Mouse (Mus musculus) ovary, adult 18-20 months (tissue): ENCODE measurements at regions not wholly inside any gene's neighbourhood (a gene's known extent, or its start where the extent isn't known, plus 50 kb on each side); places are given as distances from the start of the nearest gene placed in this dataset.
A peak's percentile ranks its signal among the peaks of the same experiment; 100 is the strongest.
"Not testable (repeated sequence)": the region's sequence is repeated elsewhere in the genome, so short reads cannot be mapped to it uniquely, and the experiment has no call there.

Experiments used
- DNase-seq: peaks from one replicate; pipeline ENCODE4 v3.0.0; 2022; ENCODE audit warnings: low spot score, mixed read lengths

DNA sequence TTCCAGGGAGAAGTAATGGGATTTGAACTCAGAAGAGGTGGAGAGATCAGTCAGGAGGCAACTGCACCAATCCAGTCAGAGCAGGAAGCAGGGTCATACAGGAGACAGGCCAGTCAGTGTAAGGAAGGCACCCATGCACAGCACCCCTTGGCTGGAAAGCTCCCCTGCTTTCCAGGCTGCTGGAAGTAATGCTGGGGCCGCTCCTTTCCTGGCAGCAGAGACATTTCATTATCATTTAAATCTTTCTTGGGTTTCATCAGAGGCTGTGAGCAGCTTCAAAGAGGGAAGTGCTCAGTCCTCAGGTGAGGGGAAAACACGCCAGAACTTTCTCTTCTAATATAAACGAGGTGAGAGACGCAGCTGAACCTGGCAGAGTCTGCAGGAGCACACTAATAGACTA lies 109.1 kb upstream of the Syt13 start:
- DNase-seq = no peak

DNA sequence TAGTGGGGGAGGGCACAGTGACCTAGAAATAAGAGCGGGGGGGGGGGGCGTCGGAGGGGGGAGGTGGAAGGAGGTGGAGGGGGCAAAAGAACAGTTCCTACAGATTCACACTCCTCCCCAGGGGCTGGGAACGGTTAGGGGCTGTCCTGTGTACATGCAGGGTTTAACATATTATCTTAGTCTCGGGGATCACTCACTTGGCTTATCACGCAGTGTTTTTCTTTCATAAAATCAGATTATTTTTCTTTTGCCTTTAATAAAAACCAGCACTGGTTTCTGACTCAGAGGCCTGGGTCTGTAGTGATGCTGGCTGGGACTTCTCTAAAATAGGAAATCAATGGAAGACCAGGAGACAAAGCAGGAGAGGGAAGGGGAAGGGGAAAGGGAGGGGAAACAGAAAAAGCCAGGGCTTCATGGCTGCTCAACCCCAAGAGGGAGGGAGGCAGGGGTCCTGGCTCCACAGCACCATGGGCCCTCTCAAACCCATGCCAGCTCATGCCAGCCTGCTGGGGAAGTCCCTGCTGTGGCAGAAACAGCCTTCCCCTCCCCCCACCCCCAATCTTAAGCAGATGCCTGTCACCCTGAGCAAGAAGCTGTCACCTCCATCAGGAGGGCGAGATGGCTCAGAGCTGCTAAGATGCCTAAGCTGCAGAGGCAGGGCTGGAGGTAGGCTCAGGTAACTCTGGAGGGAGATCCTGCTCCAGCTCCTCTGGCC lies 108.3 kb upstream of the Syt13 start:
- no peak for DNase-seq

DNA sequence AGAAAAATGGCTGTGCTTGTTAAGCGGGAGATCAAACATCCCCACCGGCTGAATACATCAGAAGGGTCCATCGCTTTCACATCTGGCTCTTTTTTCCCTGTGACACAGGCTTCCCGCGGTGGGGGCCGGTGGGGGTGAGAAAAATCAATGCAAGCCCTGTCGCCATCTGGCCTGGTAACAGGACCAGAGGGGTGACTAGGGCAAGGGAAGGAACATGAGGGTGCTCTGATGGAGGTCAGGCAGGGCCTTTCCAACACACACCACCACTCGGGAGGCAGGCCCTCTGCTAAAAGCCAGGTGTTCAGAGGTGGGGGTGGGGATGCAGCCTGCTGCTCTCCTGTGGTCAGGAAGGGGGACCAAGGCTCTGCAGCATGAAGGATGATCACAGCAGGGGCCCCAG lies 107.5 kb upstream of the Syt13 start:
- no peak for DNase-seq

DNA sequence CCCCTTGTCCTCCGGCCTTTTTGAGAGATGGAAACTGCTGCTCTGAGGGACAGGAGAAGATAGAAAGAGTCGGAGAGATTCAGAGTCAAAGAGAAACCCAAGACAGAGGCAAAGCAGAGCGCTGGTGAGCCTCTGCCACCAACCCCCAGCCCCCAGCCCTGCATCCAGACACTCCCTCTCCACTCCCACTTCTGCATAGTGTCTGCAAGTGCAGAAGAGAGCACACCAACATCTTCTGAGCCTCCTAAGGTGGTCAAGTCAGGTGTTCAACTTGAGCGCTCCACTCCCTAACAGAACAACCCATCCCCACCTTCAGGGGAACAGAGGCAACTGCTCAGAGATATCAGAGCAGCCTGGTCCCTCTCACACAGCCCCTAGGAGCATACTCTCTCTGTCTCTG lies 106.8 kb upstream of the Syt13 start:
- DNase-seq = no peak

DNA sequence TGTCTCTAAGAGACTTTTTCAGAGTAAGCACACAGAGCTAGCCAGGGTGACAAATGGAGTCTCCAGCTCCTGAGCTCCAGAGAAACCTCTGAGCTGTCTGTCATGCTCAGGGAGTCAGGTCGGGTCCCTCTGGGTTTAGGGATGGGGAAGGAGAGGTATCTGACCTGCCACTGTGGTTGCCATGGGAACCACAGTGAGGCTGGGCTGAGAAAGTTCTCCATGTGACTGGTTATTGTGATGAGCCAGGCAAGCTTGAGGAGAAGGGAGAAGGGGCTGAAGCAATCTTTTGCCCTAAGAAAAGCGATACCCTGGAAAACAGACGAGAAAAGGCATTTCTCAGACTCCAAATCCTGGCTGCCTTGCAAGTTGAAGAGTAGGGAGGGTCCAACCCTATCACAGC lies 105.7 kb upstream of the Syt13 start:
- no peak for DNase-seq

DNA sequence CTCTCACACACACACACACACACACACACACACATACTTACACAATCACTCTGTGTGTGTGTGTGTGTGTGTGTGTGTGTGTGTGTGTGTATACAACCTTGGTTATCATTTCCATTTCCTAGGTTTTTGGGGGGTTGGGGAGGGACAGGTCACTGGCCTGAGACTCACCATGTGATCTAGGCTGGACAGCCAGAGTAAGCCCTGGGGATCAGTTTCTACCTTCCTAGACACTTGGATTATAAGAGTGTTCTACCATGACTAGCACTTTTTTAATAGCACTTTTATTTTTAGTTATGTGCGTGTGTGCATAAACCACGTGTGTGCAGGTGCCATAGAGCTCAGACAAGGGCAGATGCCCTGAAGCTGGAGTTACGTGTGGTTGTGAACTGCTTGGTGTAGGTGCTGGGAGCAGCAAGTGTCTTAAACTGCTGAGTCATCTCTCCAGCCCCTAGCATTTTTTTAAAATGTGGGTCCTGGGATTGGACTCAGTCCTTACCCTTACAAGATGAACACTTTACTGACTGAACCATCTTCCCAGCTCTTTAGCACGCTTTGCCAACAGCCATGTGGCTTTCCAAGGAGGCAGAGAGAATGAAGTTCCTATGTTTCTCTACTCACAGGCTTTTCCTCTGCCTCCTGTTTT lies 105.1 kb upstream of the Syt13 start:
- no peak for DNase-seq

DNA sequence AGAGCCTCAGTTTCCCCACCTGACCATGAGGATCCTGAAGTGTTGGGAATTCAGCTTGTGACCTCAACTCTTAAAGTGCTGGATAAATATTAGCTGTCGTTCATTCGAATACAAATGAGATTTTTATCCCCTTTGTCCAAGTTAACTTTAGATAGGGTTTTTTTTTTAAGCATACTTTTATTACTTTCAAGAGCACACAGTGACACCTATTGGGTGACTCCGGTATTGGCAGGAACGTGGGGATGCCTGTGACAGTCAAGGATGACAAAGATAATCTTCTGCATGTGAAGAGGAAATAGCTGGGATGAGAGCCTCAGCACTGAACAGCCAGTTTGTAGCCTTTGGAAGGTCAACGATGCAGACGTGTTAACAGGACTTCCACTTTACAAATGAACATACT lies 103.9 kb upstream of the Syt13 start:
- not testable (repeated sequence) for DNase-seq

DNA sequence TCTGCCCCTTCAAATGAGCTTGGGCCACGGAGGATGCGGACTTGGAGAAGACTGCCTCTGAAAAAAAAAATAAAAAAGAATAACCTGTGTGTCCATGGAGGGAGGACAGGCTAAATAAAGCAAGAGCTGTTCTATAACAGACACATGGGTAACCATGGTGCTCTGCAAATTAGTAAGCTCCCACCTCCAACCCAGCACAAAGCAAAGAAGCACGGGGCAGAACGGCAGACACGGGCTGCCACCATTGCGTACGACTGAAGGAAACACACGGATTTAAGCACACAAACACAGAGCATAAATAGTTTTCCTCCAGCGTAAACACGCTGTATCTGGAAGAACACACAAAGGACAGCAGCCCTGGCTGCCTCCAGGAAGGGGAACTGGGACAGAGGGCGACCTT lies 101.9 kb upstream of the Syt13 start:
- DNase-seq = no peak

DNA sequence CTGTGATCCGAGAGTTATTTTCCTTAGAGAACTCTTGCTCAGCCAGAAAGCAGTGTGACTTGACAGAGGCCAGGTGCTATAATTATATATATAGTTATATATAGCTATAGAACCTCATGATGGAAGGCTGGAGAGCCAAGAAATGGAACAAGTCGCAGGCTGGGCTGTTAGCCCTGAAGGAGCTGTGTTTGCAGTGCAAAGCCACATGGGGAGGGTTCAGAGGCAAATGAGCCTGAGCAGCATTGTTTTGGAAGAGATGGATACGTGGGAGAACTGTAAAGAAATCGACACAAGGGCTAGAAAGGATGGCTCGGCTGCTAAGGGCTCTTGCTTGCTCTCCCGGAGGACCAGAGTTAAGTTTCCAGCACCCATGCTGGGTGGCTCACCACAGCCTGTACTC lies 95.3 kb upstream of the Syt13 start:
- no peak for DNase-seq

DNA sequence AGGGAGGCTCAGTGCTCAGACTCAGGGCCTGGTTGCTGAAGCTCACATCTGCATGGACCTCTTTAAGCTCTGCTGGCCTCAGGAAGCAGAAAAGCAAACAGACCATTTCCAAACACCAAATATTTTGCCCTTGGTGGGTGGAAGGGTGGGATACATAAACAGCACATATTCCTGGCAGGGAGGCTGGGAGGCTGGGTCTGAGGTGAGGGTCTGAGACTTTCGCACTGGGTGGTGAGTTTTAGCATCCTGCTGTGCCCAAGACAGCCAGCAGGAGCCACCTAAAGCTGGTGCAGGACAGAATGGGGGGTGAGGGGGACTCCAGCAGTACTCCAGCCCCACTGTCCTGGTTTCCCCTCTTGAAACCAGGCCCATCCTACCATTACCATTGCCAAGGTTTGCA lies 90.6 kb upstream of the Syt13 start:
- DNase-seq = no peak

DNA sequence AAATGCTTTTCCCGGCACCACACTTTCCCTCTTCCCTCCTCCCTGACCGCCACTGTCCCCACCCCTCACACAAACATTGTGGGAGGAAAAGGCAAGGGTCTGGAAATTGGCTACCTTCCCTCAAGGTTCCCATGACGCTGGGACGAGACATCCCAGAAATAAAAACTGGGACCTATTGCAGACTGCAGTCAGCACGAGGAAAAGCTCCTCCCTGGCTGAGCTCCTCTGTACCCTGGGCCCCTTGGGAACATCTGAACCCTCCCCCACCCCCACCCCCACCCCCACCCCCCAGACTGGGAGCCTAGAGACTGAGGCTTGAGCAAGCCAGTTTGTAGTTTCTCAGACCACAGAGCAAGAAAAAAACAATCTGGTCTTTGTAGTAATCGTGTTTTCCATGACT lies 89.5 kb upstream of the Syt13 start:
- DNase-seq = no peak

DNA sequence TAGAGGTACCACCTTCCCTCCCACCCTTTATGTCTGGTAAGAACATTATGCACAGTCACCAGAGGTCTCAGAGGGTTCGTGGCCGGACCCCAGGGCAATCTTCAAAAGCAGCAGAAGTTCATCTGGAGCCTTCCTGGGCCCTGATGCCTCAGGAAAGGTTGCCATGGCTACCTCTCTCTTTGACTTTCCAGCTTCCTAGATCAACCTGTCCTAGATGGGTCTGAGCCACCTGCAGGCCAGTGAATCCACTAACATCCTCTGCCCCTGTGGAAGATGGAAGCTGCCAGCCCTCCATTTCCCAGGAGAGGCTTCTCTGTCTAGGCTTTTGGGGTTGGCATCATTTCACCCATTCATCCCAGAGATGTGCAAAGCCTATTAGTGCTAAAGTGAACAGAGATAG lies 84.8 kb upstream of the Syt13 start:
- no peak for DNase-seq

DNA sequence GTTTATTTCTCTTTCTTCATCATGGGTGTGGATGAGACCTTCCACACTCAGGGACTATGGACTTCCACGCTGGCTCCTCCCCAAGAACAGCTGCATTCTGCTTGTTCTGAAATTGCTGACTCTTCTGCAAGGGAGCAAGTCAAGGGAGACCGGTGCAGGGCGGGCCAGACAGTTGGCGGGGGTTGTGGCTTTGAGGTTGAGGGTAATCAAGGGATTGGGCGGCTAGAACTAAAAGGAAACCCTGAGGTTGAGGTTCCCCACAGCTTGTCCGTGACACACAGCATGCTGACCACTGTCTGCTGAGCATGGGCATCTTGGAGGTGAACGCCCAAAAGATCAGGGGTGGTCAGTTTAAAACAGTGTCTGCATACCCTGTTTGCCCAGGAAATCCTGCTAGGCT lies 83.1 kb upstream of the Syt13 start:
- no peak for DNase-seq

DNA sequence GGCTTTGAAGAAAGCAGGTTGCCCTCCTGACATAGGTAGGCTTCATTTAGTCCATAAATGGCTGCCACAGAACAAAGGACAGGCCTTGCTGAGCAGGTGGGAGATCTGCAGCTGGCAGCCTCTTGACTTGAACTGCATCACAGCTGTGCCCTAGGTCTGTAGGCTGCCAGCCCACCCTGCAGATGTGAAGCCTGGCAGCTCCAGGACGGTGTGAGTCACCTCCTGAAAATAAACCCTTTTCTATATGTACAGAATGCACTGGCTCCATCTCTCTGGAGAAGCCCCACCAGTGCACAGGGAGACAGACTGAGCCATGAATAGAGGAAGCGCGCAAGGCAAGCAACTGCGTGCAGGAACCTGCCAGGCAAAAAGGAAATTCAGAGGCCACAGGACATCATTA lies 78.7 kb upstream of the Syt13 start:
- no peak for DNase-seq

DNA sequence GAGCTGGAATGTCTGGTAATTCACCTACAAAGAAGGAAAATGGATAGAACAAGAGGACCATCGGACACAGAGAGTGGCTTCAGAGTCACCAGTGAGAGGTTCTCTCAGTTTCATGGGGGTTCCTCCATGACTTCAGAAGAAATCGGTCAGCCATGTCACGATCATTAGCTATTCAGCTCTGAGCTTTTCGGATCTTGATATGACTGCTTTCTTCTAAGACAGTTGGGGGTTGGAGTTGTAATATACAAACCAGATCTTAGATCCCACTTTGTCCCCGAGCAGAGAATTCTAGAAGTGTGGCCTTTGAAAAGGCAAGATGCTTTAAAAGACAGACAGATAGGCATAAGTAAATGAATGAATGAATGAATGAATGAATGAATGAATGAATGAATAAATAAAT lies 76.9 kb upstream of the Syt13 start:
- no peak for DNase-seq

DNA sequence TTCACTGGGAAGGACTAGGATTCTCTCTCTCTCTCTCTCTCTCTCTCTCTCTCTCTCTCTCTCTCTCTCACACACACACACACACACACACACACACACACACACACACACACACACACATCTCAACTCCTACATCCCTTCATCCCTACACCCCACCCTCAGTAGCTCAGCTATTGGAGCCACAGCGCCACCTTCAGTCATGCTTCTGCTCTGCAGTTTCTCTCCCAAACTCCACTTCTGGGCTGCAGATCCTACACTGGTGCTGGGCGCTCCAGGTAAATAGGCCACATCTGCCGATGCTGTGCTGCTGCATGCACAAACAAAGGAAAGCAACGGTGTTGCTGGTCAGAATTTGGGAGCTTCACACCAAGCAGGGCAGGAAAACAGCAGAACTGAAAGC lies 74.9 kb upstream of the Syt13 start:
- no peak for DNase-seq

DNA sequence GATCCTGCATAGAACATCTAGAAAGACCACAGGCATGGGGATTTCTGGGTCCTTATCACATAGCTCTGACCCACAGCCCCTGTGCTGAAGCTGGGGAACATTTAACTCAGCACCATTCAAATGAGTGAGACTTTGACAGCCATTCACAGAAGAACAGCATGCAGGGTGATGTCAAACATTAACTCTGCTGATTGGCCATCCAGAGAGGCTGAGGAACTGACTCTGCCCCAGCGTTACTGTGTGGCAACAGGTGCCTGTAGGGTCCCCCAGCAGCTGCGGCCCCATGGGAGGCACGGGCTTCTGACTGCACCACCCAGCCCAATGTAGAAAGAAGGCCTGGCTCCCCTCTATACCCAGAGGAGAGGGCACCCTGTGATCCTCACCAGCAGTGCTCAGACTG lies 73.3 kb upstream of the Syt13 start:
- DNase-seq = no peak

DNA sequence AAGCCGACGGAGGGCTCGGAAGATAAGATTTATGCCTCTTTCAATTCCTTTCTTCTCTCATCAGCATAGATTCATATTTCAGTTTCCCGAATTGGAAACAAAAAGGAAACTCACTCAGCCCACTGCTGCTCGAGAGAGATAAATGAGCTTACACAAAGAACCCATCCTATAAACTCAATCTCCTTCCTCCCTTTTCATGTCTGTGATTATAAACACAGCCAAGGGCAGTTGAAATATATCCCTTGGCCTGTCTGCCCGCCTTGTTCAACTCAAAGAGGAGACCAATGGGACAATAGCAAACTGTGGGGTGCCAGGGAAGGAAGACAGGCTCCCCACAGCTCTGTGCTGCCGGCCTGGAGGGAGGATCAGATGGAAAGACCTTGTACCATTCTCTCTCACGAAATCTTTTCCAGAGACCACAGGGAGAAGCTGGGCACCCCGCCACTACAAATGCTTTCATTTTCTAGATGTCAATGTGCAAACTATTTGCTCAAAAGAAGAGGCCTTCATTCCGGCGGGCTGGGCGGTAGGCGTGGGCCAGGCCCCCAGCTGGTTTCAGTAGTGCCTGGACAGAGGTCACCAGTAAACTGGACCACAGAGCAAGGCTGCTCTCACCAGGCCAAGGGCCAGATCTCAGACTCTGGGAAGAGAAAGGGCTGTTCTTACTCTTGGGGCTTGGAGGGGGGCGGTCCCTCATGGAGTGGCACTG lies 69.7 kb upstream of the Syt13 start:
- peak; percentile 64 for DNase-seq

DNA sequence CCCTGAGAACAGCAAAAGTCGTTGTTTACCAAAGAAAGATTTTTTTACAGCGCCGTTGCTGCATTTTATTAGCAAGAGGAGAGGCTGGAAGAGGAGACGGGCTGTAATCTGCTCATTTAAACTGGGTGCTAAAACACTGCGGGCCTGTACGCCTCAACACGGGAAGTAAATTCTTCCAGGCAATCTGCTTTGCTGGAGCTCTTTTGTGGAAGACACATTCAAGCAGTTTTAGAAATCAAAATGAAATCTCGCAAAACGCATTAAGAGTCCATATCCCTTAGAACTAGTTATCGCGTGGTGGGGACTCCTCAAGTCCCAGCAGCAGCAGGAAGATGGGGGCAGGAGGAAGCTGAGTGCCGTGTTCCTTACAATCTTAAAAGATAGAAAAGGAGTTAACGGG lies 65.9 kb upstream of the Syt13 start:
- DNase-seq = no peak

DNA sequence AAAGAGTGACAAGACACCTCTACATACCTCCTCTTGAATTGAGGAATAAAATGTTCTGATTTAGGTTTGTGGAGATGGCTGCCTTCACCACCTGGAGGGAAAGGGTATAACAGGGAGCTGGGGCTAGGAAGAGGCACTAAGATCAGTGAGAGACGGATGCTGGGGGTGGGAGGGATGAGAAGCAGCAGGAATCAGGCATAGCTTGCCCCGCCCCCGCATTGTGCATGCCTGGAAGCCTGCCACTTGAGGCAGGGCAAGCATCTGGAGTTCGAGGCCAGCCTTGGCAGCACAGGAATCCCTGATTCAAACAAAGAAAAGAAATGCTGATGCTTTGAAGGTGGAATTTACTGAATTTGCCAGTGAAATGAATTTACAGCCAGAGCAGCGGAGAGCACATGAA lies 63.6 kb upstream of the Syt13 start:
- DNase-seq = no peak

DNA sequence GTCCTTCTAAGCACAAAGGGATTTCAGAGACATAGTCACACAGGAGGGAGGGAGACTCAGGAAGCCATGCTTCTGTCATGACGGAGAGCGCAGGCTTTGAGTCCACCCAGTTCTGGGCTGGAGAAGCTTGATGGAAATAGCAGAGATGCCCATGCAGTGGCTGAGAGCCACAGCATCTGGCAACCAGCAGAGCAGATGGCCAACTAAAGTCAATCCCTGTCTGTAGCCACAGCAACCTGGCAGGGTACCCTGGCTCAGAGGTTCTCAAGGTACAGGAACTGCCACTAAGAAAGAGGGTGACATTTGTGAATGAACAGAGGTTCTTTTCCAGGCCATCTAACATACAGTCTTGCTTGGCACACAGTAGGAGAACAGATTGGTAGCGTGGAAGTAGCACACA lies 61.7 kb upstream of the Syt13 start:
- DNase-seq = no peak

DNA sequence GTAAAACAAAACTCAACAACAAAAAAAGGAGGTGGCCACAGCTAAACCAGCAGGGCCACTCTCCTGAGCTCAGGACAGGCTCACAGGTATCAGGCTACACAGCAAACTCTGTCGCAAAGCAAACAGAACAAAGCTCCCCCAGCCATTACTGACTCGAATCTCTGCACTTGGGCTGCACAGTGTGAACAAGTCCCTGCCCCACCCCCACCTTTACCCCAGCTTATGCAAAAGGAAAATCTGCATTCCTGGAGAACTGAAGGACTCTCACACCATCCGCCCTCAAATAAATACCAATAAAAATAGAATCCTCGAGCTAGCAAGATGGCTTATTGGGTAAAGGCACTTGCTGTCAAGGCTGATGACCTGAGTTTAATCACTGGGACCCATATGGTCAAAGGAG lies 60.6 kb upstream of the Syt13 start:
- DNase-seq = no peak

DNA sequence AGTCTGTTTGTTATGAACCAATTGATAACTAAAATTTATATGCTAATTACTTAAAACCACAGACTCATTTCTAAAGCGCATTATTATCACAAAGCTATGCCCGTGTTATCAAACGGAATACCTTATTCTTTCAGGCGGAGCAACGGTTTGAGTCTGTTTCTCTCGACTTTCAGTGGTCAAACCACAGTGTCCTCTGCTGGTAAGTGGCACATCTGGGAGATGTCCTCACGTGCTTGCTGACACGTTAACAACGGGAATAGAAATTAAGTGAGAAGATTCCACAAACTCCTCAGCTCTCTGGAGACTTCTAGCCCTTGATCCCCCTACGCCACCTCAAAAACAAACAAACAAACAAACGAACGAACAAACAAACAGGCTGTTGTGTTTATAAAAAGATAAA lies 58.9 kb upstream of the Syt13 start:
- no peak for DNase-seq
